Mouse (Mus musculus): Measurements from ENCODE around the gene Pmvk. TPM values are rescaled to one million over a fixed set of nuclear protein-coding genes. Genes with fewer than 3 reads are reported as not detected.
"Not testable (repeated sequence)": the region's sequence is repeated elsewhere in the genome, so short reads cannot be mapped to it uniquely, and the experiment has no call there.

The Pmvk gene
- total RNA-seq, 2 experiments from 2014 or later = 13.1 to 16.1 TPM

GRCm38 (mm10) chr3:89425141-89425525, 29.2 kb upstream of the Pmvk start:
- no peak for DNase-seq (ENCODE audit: low spot score in 2 of 2)

GRCm38 (mm10) chr3:89425876-89426275, 28.5 kb upstream of the Pmvk start:
- no peak for DNase-seq (ENCODE audit: low spot score in 2 of 2)

GRCm38 (mm10) chr3:89429021-89429420, 25.3 kb upstream of the Pmvk start:
- DNase-seq (ENCODE audit: low spot score in 2 of 2) = not testable (repeated sequence)

DNA sequence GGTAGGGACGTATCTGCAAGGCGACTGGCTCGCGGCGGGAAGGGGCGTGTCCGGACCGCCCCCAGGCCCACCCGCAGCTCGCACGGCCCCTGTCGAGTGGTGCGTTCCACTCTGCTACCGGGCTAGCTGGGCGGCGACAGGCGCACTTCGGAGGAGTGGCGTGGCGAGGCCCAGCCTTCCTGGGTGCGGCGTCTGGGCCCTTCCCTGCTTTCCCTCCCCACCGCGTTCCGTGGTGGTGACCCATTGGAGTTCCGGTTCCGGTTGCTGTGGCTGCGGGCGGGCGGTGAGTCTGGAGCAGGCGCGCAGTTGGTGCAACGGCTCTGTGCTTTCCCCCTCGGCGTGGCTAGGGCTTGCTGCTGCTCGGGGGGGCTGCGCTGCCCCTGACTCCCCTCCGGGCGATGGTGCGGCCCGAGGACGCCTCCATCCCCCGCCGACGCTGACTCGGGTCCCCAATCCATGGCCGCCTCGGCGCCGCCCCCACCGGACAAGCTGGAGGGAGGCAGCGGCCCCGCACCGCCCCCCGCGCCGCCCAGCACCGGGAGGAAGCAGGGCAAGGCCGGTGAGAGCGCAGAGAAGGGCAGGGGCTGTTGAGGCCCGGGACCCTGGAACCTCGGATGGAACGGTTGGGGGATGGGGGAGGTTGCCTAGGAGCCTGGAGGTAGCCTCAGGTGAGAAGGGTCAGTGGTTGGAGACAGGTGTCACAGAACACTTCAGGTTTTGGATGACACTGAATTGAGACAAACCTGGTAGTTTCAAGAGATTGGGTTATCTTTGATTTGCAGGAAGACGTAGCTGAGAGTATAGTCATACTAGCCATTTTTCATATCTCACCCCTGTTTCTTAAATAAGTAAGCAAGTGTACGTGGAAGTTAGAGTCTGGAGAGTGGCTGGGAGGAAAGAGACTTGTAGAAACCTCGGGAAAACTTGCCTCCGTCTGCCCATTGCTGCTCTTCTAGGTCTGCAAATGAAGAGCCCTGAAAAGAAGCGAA, 23.9 kb upstream of the Pmvk start, which contains the start of gene Pygo2:
Gene Pygo2, plus strand, starts transcription at position 44 of the 989 bp plus-strand sequence.
- DNase-seq (ENCODE audit: low spot score in 2 of 2) = peak; percentile 91 to 94

- no peak for DNase-seq (ENCODE audit: low spot score in 2 of 2)
These were observed 21.7 kb upstream of the Pmvk start for GRCm38 (mm10) chr3:89432606-89433005.

- no peak for DNase-seq (ENCODE audit: low spot score in 2 of 2)
These were observed 19.8 kb upstream of the Pmvk start for GRCm38 (mm10) chr3:89434532-89434931.

DNA sequence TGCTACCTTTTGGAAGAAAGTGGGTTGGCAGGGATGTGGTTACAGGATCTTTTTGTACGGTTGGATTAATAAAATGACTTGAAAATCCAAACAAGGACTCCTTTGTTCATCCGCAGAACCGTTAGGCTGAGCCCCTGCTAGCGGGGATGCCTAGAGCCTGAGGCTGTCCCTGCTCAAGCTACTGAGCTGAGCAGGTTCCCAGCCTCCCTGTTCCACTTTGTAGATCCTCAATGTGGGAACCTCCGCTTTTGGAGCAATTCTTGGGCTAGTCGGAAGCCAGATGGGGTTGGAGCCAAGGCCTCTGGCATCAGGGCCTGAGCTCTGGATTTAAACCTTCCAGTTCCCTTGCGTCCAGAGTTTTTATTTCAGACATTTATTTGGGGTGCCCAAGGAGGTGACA, 19.3 kb upstream of the Pmvk start:
- DNase-seq (ENCODE audit: low spot score in 2 of 2) = no peak

DNA sequence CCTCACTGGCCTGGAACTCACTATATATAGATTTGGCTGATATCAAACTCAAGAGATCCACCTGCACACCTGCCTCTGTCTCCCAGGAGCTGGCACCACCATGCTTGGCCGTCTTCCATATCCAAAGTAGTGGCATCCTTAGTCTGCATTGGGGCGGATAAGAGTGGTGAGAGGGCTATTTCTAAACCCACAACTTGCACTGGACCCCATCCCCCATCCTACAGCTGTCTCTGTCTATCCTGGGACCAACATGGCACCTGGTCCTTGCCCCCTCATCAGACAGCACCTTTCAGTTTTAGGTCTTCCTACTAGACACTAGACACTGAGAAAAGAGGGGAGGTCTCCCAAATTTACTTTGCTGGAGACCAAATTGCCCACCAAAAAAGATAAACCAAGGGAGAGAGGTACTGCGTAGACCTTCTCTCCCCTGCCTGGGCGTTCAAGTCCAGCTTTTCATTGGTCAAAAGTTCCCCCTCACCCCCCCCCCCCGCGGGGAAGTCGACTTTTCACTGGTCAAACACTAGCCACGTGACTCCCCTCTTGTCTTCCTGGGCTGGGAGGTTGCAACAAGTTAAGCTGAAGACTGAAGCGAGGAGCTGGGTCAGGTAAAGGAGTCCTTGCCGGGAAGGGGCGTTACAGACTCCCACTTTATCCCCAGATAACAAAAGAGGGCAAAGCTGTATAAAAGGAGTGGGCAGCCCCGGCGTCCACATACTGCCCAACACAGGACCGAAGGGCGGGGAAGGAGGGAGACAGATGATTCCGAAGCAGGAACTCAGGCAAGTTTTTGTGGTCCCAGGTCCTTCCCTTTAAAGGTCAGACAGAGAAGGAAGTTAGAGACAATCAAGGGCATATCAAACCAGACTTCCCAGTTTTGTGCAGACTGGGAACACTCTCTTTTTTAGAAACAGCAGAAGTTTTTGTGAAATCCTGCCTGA, 17.9 kb upstream of the Pmvk start, which contains the start of gene Pbxip1:
Gene Pbxip1, plus strand, starts transcription at position 531 of the 938 bp plus-strand sequence.
- peak in 1 of 2 experiments; percentile 62 for DNase-seq (ENCODE audit: low spot score in 2 of 2)

- no peak for DNase-seq (ENCODE audit: low spot score in 2 of 2)
These were observed 17.1 kb upstream of the Pmvk start for GRCm38 (mm10) chr3:89437269-89437668.

- DNase-seq (ENCODE audit: low spot score in 2 of 2) = no peak
These were observed 13.7 kb upstream of the Pmvk start for GRCm38 (mm10) chr3:89440691-89441090.

GRCm38 (mm10) chr3:89448720-89449537, 5.4 kb upstream of the Pmvk start:
- DNase-seq (ENCODE audit: low spot score in 2 of 2) = peak in 1 of 2 experiments; percentile 71

GRCm38 (mm10) chr3:89449541-89449940, 4.8 kb upstream of the Pmvk start:
- peak; percentile 50 to 73 for DNase-seq (ENCODE audit: low spot score in 2 of 2)

DNA sequence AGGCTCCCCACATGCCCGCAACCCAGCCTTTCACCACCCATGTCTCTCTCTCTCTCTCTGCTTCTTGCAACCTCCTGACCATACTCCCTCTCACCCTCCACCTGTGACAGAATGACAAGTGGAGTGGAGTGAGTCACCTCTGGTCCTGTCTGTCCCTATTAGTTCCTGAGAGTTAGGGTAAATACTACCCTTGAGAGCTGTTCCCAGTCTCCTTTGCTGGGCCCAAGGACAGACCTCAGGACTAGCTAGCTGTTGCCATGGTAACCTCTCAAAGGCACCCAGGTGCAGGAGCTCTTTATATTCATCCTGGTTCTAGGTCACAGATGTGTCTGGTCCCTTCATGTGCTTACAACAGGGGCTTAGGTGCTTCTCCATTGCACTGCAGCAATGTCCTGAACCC, 2.4 kb upstream of the Pmvk start:
- DNase-seq (ENCODE audit: low spot score in 2 of 2) = no peak

DNA sequence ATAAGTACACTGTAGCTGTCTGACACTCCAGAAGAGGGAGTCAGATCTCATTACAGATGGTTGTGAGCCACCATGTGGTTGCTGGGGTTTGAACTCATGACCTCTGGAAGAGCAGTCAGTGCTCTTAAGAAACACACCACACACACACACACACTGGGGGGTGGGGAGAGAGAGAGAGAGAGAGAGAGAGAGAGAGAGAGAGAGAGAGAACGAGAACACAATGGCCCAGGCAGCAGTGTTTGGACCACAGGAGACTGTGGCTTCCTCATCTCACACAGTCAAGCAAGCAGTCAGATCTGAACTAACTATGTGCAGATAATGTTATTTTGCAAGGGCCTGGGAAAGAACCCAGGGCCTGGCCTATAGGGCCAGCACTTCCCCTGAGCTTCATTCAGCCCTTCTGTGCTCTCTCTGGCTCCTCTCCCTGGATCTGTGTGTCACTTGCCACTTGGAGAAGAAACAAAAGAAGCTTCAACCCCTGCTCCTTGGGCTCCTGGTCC, 1.5 kb downstream of the Pmvk start:
- DNase-seq (ENCODE audit: low spot score in 2 of 2) = no peak

DNA sequence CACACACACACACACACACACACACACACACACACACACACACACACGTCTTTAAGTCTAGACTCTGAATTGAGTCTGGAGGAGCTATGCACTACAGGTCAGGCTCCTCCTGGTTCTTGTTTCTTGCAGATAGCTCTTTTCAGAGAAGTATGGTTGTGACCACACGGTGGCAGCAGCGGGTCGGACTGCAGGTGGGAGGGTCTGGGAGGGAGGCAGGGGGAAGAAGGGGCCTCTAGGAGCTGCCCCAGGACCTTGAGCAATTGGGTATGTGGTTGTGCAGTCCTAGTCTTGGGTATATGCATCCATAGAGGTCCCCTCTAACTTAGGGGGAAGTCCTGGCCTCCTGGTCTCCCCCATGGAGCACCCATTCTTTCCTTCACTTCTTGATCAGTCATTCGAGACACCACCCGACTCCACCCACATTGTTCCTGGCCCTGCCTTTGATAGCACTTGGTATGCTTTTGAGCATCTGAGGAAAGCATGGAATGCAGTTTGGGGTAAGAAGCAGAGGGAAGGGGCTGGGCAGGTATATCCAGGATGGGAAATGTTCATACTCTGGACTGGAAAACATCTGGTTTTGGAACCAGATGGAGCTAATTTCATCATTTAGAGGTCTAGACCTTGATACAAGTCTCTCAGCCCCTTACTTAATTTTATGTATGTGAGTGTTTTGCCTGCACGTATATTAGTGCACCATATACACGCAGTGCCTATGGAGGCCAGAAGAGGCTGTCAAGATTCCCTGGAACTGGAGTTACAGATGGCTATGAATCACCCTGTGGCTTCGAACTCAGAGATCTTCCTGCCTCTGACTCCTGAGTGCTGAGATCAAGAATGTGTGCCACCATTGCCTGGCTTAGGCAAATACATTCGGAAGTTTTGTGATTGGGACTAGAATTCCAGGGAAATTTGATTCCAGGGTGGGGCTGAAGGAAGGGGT, 2.7 kb downstream of the Pmvk start:
- DNase-seq (ENCODE audit: low spot score in 2 of 2) = peak in 1 of 2 experiments; percentile 66

DNA sequence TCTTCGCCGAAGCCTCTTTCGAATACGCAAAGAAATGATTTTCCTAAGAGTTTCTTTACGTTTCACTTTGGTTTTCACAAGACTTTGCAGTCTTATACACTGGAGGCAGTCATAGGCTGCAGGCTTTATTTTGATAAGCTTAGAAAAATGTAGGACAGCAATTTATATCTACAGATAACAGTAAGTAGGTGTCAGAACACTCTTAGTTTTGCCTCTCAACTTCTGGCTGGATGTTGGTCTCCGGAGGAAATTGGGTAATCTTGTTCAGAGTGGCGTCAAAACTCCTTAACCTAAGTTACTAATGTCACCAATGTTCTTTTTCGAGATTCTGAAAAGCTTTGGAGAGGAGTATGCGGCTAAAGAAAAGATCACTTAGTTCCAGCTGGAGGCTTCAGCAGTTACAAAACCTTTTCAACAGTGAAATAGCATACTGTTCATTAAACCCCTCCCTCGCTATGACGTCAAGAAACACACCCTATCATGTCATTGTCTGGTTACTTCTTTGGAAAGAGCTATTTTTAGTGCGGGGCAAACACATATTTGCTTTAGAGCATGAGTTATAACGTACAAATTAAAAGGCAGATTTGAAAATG, 4.1 kb downstream of the Pmvk start:
- no peak for DNase-seq (ENCODE audit: low spot score in 2 of 2)

- DNase-seq (ENCODE audit: low spot score in 2 of 2) = peak; percentile 80 to 92
These were observed 4.8 kb downstream of the Pmvk start for GRCm38 (mm10) chr3:89458965-89459807.

GRCm38 (mm10) chr3:89468268-89468667, 13.9 kb downstream of the Pmvk start:
- no peak for DNase-seq (ENCODE audit: low spot score in 2 of 2)

Measured in gastrocnemius, postnatal 4 days (tissue).